Mouse (Mus musculus) heart, postnatal 14 days (tissue): ENCODE results near the gene Itpkc. TPM values are rescaled to one million over a fixed set of nuclear protein-coding genes. Genes with fewer than 3 reads are reported as not detected.

Experiments used
- DNase-seq, 2 experiments: peaks; one replicate each; pipeline ENCODE4 v3.0.0; 2021 to 2022
- intact Hi-C: fragments of 180-260 bp; cut with DNase I; formaldehyde crosslinking; loops from one replicate; pipeline ENCODE4 v1.15.1; 2025
- total RNA-seq, 2 experiments: library from RNA; stranded (reverse); gene quantifications; 2 replicates each; pipeline ENCODE4 v1.2.3; 2021

Itpkc gene
- total RNA-seq, 2 experiments from 2014 or later = 4.5 to 5.5 TPM

DNA sequence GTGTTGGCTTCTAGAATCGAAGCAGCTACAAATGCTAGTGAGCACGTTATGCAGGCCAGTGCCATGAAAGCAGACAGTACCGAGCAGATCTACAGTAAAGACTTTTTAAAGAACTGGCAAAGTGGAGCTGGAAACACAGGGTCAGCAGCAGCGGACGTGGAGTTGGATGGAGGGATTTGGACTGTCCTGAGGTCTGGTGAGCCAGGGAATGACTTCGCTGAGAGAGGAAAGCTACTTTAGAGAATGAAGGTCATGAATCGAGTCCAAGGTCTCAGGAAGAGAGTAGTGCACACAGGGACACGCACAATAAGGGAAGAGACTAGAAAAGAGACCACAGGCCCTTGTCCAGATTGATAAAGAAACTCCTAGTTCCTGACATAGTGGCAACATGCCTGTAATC lies 30.8 kb downstream of the Itpkc start:
- intact Hi-C loops = loop anchor here (5.0 kb wide), 1 partner anchor 35 kb away; no protein-coding TSS in a partner anchor
- no peak for DNase-seq

- no peak for DNase-seq
- intact Hi-C loops = loop anchor here (5.0 kb wide), 1 partner anchor 35 kb away; no protein-coding TSS in a partner anchor
These were observed 31.3 kb downstream of the Itpkc start for GRCm38 (mm10) chr7:27197136-27197535.

GRCm38 (mm10) chr7:27195681-27196611 lies 32.5 kb downstream of the Itpkc start, which contains the start of the genes BC024978 and Snrpa:
BC024978 (plus strand) TSS chr7:27195781.
Snrpa (minus strand) TSS chr7:27196271.
- intact Hi-C loops = loop anchor here (5.0 kb wide), 1 partner anchor 34 kb away; no protein-coding TSS in a partner anchor
- DNase-seq = peak; percentile 92

DNA sequence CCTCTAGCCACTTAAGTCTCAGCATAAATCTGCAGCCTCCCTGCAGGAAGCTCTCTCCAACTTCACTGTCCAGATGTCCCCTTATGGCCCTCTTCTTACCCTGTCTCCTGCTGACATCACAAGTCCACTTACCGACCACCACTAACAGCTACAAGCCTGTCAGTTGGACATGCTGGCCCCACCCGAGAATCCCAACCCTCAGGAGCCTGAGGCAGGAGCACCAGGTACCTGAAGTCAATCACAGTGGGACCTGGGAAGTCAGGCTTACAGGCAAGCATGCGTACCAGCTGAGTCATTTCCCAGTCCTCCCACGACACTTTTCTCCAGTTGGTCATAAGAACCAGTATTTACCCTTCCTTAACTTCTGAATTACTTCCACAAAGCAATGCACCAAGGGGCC lies 34.7 kb downstream of the Itpkc start:
- DNase-seq = no peak
- intact Hi-C loops = no loop called here

DNA sequence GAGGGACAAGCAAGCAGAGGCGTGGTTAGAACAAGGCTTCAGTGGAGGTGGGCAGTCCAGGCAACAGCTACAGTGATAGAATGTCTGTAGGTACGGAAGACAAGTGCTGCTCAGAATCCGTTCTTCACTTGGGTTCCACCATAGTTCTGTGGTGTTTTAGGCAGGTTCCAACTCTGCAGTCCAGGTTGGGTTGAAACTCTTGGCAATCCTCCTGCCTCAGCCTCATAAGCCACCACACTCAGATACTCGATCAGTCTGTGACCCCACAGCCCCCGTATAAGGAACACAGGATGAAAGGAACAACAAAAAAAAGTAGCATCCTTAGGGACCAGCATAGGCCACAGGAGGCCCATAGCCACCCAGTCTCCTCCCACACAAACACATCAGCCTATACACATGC lies 36.0 kb downstream of the Itpkc start:
- intact Hi-C loops = no loop called here
- no peak for DNase-seq

DNA sequence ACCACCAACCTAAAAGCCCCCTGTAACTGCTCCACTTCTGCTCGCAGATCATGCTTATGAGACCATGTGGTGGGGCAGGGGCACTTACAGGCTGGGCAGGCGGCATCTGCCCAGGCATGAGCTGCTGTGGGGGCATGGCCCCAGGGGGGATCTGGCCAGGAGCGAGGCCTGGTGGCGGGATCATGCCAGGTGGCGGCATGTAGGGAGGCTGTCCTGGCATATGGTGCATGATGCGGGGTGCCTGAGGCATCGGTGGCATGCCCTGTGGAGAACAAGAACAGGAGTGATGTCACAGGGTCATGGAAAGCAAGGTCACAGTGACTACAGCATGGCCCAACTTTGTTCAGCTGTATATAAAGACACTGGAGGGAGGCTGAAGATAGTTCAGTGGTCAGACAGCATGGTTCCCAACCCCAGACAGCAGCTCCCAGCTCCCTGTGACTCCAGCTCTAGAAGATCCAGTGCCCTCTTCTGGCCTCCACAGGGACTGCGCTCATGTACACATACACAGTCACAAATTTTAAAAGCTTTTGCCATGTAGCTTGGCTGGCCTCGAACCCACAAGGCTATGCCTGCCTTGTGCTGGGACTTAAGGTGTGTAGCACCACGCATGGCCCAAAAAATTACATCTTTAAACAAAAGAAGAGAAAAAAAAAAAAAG lies 39.1 kb downstream of the Itpkc start:
- intact Hi-C loops = no loop called here
- DNase-seq = no peak

DNA sequence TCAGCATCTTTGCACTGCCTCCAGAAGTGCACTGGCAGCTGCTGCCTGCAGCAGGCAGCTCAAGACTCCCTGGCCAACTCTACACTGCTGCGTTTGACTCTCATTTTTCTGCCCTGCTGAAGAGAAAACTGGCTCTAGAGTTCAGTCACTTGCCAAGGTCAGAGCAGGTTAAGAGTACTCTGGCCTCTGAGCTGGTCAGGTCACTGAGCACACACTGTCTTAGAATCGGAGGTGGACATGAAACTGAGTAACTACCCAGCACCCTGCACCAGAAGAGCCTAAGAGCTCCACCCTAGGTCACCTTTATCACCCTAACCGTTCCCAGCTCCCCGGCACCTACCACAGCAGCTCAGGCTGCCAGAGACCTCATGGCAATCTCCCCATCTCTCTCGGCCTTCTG lies 42.5 kb downstream of the Itpkc start:
- intact Hi-C loops = no loop called here
- no peak for DNase-seq

GRCm38 (mm10) chr7:27184964-27185363 lies 43.5 kb downstream of the Itpkc start:
- no peak for DNase-seq
- intact Hi-C loops = no loop called here

DNA sequence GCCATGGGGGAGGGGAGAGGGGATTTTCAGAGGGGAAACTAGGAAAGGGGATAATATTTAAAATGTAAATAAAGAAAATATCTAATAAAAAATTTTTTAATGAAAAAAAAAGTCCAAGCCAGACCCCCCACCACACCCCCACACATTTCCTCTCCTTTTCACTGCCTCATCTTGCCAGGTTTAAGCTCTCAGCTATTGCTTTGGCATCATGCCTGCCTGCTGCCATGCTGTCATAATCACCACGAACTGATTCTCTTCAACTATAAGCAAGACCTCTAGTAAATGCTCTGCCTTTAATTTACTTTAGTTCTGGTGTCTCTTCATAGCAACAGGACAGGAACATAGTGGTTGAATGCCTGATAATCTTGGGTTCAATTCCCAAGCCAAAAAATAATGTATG lies 46.0 kb downstream of the Itpkc start:
- intact Hi-C loops = no loop called here
- DNase-seq = no peak

- intact Hi-C loops = no loop called here
- no peak for DNase-seq
These were observed 47.4 kb downstream of the Itpkc start, which contains the start of the genes Gm21983 and Mia for GRCm38 (mm10) chr7:27180837-27181695. Gm21983 (minus strand) TSS chr7:27181086. Mia (minus strand) TSS chr7:27181157.

GRCm38 (mm10) chr7:27180036-27180435 lies 48.4 kb downstream of the Itpkc start:
- intact Hi-C loops = no loop called here
- peak; percentile 70 to 71 for DNase-seq

DNA sequence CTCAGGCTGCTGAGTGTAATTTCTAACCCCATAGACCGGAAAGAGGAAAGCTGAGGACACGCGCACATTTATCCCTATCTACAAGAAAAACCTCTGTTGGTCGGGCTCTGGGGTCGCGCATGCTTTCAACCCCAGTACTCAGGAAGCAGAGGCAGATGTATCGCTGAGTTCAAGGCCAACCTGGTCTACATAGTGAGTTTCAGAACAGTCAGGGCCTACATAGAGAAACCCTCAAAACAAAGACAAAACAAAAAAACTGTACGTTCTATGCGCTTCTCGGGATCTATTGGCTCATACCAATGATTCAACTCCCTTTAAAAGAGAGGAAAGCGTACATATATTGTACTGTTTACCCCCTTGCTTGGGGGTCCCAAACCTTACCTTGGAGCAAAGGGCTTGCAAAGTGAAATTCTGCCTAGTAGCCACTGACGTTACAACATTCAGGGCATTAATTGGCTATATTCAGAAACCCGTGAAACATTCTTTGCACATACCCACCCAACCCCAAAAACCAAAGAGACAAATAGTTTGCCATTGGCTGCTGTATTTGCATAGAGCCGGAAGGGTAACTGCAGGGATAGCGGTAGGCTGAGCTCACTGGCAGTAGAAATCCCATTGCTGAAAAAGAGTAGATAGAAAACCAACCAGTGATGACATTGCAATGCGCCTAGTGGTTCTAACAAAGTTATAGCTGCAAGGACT lies 49.1 kb downstream of the Itpkc start:
- DNase-seq = no peak
- intact Hi-C loops = loop anchor here (1.0 to 2.0 kb wide), 2 partner anchors 12 to 17 kb away; no protein-coding TSS in a partner anchor

GRCm38 (mm10) chr7:27178324-27179216 lies 49.9 kb downstream of the Itpkc start, which contains the start of gene Rab4b:
Rab4b (minus strand) TSS chr7:27178896.
- intact Hi-C loops = loop anchor here (1.0 to 2.0 kb wide), 2 partner anchors 11 to 16 kb away; no protein-coding TSS in a partner anchor

GRCm38 (mm10) chr7:27177942-27178323 lies 50.5 kb downstream of the Itpkc start:
- no peak for DNase-seq
- intact Hi-C loops = loop anchor here (2.0 kb wide), 1 partner anchor 15 kb away; no protein-coding TSS in a partner anchor

More at GRCm38 (mm10) chr7:27178324-27179216, 49.9 kb downstream of the Itpkc start, which contains the start of gene Rab4b:
- peak; percentile 98 for DNase-seq

DNA sequence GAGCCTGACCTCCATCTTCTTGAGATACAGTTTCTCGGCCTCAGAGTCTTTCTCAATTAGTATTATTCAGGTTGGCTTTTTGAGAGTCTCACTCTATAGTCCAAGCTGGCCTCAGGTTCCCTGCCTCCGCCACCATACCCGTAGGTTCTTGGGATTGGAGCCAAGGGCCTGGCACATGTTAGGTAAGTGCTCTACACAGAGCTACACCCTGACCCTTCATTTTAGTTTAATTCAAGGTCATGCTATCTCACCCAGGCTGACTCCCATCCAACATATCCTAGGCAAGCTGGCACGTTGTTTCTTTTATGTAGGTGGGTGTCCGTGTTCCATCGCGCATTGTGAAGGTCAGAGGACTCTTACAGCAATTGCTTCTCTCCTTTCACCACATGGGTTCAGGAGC lies 53.6 kb downstream of the Itpkc start:
- intact Hi-C loops = no loop called here
- DNase-seq = no peak

GRCm38 (mm10) chr7:27174496-27174895 lies 54.0 kb downstream of the Itpkc start:
- no peak for DNase-seq
- intact Hi-C loops = no loop called here

DNA sequence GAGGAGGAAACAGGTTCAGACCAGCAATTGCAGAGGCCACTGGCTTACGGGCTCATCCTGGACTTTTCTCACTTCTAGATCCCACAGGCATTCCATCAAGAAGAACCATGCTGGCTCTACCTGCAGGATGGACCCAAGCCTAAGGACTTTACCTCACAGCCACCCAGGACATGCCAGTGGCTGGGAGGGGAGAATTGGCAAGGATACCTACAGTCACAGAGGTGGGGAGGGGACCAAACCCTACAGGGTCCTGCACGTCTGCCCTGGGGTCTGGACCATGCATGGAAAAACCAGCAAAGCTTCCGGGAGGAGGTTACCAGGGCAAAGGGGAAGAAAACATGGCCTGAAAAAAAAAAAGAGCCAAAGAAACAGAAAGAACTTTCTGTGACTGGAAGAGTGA lies 57.5 kb downstream of the Itpkc start:
- no peak for DNase-seq
- intact Hi-C loops = no loop called here

DNA sequence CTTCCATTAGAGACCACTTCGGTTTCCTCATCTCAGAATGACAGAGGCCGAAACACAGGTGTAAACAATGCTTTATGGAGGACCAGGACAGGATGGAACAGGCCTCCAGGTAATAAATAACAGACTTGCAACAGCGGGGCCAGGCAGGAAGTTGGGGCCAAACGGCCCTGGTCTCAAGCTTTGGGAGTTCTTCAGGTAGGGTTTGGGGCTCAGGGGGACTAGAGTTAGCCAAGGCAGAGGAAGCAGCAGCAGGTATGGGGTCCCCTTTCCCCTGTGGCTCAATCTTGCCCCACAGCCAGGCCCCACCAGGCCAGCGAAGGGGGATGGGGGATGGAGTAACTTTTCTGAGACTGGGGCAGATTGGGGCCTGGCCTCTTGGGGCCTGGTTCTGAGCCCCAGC lies 60.1 kb downstream of the Itpkc start:
- intact Hi-C loops = loop anchor here (10.0 kb wide), 1 partner anchor 316 kb away; the partner anchor contains the start of gene Sertad1

More for the DNA sequence above, 60.1 kb downstream of the Itpkc start:
- no peak for DNase-seq
